Mouse (Mus musculus) kidney, embryonic 14.5 days (tissue): Measurements from ENCODE around the gene Slc4a8. TPM values are rescaled to one million over a fixed set of nuclear protein-coding genes. Genes with fewer than 3 reads are reported as not detected.

Experiments used
- ATAC-seq: fragments of 200-750 bp; cut with Nextera tagmentation; 2 replicates; pipeline ENCODE4 v1.8.0; 2017; ENCODE audit warnings: moderate number of reproducible peaks, mild to moderate bottlenecking, moderate TSS enrichment, moderate library complexity; ENCODE audit not compliant: low FRiP score, low TSS enrichment
- H3K27ac ChIP-seq: fragments of 300-500 bp; sonication (generic); 2 replicates; pipeline ENCODE4 v1.5.1; 2014; ENCODE audit warnings: low read depth, mild to moderate bottlenecking, low read length, moderate library complexity, mixed read lengths
- H3K27me3 ChIP-seq: fragments of 300-500 bp; sonication (generic); 2 replicates; pipeline ENCODE4 v1.6.1; 2014; ENCODE audit warnings: mild to moderate bottlenecking, low read length; ENCODE audit not compliant: control insufficient read depth, insufficient read depth
- H3K36me3 ChIP-seq: fragments of 300-500 bp; sonication (generic); 2 replicates; pipeline ENCODE4 v1.6.1; 2014; ENCODE audit warnings: low read length, mixed read lengths; ENCODE audit not compliant: control insufficient read depth, insufficient read depth
- H3K4me1 ChIP-seq: fragments of 300-500 bp; sonication (generic); 2 replicates; pipeline ENCODE4 v1.6.1; 2014; ENCODE audit warnings: low read length, mixed read lengths; ENCODE audit not compliant: control insufficient read depth, insufficient read depth
- H3K4me2 ChIP-seq: fragments of 300-500 bp; sonication (generic); replicated peaks from 2 replicates; pipeline ENCODE4 v1.6.1; 2014; ENCODE audit warnings: low read depth, mild to moderate bottlenecking, low read length
- H3K4me3 ChIP-seq: fragments of 300-500 bp; sonication (generic); 2 replicates; pipeline ENCODE4 v1.5.1; 2014; ENCODE audit warnings: mild to moderate bottlenecking, low read length
- H3K9ac ChIP-seq: fragments of 300-500 bp; sonication (generic); 2 replicates; pipeline ENCODE4 v1.6.1; 2014; ENCODE audit warnings: low read depth, mild to moderate bottlenecking, low read length, moderate library complexity
- H3K9me3 ChIP-seq: fragments of 300-500 bp; sonication (generic); 2 replicates; pipeline ENCODE4 v1.6.1; 2016; ENCODE audit warnings: low read length; ENCODE audit not compliant: control insufficient read depth
- WGBS: fragments of 180-500 bp; shearing (Covaris S2); extraction: QIAGEN DNeasy Blood & Tissue Kit; methylation state at CpG from one replicate; pipeline ENCODE4 v1.1.7; 2014; 5-methylcytosine and 5-hydroxymethylcytosine counted together
- polyA plus RNA-seq: library from polyadenylated mRNA; unstranded; fragments of >200 nt; fragmentation: Nextera tagmentation; extraction: Ambion mirVana; gene quantifications from 2 replicates; pipeline ENCODE4 v1.2.1, GENCODE M21; 2014

Slc4a8 gene
- polyA plus RNA-seq, 1 experiment from 2014 or later = 8.5 TPM

DNA sequence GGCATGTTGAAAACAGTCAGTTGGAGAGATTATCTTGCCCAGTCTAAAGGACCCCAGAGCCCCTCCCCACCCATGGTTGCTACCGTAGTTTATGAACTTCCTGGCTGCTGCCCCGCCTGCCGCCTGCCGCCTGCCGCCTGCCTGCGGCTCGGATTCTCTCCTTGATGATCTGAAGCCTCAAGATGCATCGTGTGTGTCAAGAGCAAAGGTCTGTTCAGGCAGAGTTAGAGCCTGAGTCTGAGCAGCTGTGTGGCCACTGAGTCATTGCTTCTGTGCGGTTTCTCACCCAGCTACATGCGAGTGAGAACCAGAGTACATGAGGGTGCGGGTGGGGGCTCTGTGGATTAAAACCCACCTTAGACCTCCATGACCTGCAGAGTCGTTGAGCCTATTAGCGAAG, 39.4 kb downstream of the Slc4a8 start:
- Histone ChIP-seq H3K27ac (no peak overlapping the region), H3K36me3 (no peaks in the 10 kb centered on the region; the same call in 1 of the 2 replicates), H3K9ac (no peak overlapping the region), H3K27me3 (no peaks in the 10 kb centered on the region), H3K9me3 (no peaks in the 10 kb centered on the region), H3K4me1 (no peaks in the 10 kb centered on the region), H3K4me3 (no peak overlapping the region), H3K4me2 (no peak overlapping the region)
- WGBS = 37% methylated on average over 13 of the region's 13 CpGs
- ATAC-seq = no peak

DNA sequence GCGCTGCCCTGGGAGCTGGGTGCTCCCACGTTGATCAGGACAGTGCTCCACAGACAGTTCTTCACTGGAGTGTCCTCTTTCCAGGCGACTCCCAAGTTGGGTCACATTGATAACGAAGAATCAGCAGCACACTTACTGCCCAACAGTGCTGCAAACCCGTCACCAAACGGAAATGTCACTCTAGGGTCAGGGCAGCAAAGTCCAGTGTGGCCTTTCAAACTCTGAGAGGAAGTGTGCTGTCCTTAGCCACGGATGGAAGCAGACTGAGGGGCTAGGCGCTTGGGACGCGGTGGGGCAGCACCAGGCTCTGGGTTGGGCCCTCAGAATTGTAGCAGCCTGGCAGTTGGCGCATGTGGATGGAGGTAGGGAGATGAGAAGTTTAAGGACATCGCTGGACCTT, 46.5 kb downstream of the Slc4a8 start:
- no peak for ATAC-seq
- no peaks in the 10 kb centered on the region for H3K27me3 ChIP-seq
- no peak overlapping the region for H3K27ac ChIP-seq
- WGBS = 73% methylated on average over 12 of the region's 12 CpGs
- H3K4me3 ChIP-seq = no peak overlapping the region
- no peaks in the 10 kb centered on the region for H3K4me1 ChIP-seq
- H3K9me3 ChIP-seq = no peaks in the 10 kb centered on the region
- no peak overlapping the region for H3K9ac ChIP-seq
- H3K4me2 ChIP-seq = no peak overlapping the region
- no peaks in the 10 kb centered on the region; the same call in 1 of the 2 replicates for H3K36me3 ChIP-seq

DNA sequence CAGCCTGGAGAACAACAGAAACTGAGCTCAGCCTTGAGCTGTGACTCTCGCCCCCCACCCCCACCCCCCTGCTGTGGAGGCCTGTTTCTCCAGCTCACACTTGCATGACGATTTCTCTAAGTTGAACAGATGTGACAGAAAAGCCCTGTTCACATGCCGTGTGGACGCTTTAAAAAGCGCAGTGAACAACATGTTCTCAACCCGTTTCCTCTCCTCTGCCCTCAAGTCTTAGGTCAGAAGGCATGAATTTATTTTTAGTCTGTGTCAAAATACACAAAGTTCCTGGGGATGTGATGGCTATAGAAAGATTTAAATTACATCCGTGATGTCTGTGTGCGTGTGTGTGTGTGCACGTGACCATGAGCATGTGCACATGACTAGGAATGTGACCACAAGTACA, 46.9 kb downstream of the Slc4a8 start:
- no peaks in the 10 kb centered on the region for H3K4me1 ChIP-seq
- no peak overlapping the region for H3K9ac ChIP-seq
- no peaks in the 10 kb centered on the region; the same call in 1 of the 2 replicates for H3K36me3 ChIP-seq
- no peaks in the 10 kb centered on the region for H3K27me3 ChIP-seq
- no peaks in the 10 kb centered on the region for H3K9me3 ChIP-seq
- H3K4me3 ChIP-seq = no peak overlapping the region
- no peak for ATAC-seq
- H3K27ac ChIP-seq = no peak overlapping the region
- WGBS = 76% methylated on average over 9 of the region's 9 CpGs
- H3K4me2 ChIP-seq = no peak overlapping the region

DNA sequence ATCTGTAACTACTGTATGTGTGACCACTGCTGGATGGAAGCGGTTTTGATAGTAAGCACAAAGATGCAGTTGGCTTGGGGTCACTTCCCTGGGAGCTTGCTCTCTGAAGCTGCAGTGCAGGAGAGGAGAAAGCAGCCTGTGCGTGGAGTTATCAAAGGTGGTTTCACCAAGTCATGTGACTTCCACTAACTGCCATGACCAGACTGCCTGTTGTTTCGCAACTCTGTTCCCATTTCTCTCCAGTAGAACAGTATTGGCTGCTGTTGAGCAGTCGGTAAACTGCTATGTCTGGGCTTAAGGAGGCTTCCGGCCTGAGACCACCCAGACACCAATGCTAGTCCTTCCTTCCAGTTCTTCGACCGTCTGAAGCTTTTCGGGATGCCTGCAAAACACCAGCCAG, 48.7 kb downstream of the Slc4a8 start:
- Histone ChIP-seq H3K4me1 (no peaks in the 10 kb centered on the region), H3K36me3 (no peaks in the 10 kb centered on the region), H3K4me3 (no peak overlapping the region), H3K27ac (no peak overlapping the region), H3K9ac (no peak overlapping the region), H3K9me3 (no peaks in the 10 kb centered on the region), H3K4me2 (no peak overlapping the region), H3K27me3 (no peaks in the 10 kb centered on the region)
- no peak for ATAC-seq
- 94% methylated on average over 8 of the region's 8 CpGs for WGBS

DNA sequence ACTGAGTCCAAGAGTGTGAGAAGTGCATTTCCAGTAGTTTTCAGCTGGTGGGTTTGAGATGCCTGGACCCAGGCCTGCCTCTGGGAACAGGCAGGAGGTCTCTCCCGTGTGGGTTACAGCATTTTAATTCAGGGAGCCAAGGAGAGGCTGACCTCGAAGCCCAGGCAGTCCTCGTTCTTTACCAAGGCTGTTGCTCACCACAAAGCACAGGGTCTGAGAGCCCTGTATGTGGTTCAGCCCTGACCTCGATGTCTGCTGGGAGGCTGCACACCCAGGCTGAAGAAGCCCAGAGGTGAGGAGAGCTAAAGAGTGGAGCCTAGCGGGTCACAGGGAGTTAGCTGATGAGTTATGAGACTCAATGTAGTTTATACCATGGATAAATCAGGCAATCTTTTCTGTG, 52.0 kb downstream of the Slc4a8 start:
- H3K4me2 ChIP-seq = no peak overlapping the region
- no peak overlapping the region for H3K4me3 ChIP-seq
- no peak overlapping the region for H3K9ac ChIP-seq
- no peaks in the 10 kb centered on the region for H3K9me3 ChIP-seq
- H3K4me1 ChIP-seq = no peaks in the 10 kb centered on the region
- 48% methylated on average over 5 of the region's 5 CpGs for WGBS
- H3K27me3 ChIP-seq = no peaks in the 10 kb centered on the region
- no peak for ATAC-seq
- no peaks in the 10 kb centered on the region; the same call in 1 of the 2 replicates for H3K36me3 ChIP-seq
- H3K27ac ChIP-seq = no peak overlapping the region

DNA sequence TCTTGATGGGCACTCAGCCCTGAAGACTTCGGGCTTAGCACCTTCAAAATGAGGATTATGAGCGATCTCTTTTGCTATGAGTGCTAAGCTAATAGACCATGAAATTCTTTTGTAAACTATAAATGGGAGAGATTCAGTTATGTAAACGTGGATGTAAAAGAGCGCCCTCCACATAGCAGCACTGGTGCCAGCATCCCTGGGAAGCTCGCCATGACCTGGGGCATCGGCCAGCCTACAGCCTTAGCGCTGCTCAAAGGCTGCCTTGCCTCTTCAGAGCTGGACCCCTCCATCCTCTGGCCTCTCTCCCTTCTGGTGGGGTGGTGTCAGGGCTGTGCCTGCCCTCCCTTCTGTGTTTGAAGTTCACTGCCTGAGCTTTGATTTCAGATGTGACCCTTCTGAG, 52.5 kb downstream of the Slc4a8 start:
- no peak overlapping the region for H3K9ac ChIP-seq
- ATAC-seq = no peak
- no peaks in the 10 kb centered on the region; the same call in 1 of the 2 replicates for H3K9me3 ChIP-seq
- no peaks in the 10 kb centered on the region for H3K27me3 ChIP-seq
- H3K4me3 ChIP-seq = no peak overlapping the region
- WGBS = 79% methylated on average over 7 of the region's 7 CpGs
- H3K27ac ChIP-seq = no peak overlapping the region
- no peaks in the 10 kb centered on the region for H3K4me1 ChIP-seq
- no peaks in the 10 kb centered on the region; the same call in 1 of the 2 replicates for H3K36me3 ChIP-seq
- no peak overlapping the region for H3K4me2 ChIP-seq

DNA sequence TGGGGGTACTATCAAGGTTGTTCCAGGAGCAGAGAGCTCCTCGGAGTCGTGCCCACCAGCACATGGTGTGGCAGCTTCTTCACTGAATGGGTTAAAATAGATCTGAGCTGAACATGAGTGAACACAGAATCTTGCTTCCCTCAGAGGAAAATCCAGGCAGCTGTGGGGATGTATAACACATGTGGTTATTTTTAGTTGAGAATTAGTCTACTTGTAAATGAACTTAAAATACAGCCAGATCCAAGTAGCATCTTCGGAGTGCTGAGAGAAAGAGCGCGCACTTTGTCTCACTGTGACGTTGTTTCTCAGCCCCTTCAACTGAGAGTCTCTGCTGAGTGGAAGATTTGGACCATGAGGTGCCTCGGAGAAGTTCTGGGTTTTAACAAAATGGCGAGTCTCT, 53.8 kb downstream of the Slc4a8 start:
- Histone ChIP-seq H3K4me3 (no peak overlapping the region), H3K27me3 (no peaks in the 10 kb centered on the region), H3K27ac (no peak overlapping the region), H3K9ac (no peak overlapping the region), H3K36me3 (no peaks in the 10 kb centered on the region; the same call in 1 of the 2 replicates), H3K4me1 (no peaks in the 10 kb centered on the region), H3K4me2 (no peak overlapping the region), H3K9me3 (no peaks in the 10 kb centered on the region; the same call in 1 of the 2 replicates)
- WGBS = 91% methylated on average over 8 of the region's 8 CpGs
- ATAC-seq = no peak

DNA sequence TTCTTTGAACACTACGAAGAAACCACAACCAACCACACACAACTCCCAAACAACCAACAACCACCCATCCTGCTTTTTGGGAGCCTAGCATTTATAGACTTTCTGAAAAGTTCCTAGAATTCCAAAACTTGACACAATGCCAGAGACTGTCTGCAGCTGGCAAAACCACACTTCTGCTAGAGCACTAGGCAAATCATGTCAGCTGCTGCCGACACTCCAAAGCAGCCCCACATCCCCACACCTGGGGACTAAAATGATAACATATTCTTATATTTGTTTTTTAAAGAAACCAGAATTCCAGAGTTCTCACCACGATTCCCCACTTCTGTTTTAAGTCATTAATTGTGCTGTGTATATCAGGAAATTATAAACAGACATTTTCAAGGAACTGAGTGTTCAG, 57.3 kb downstream of the Slc4a8 start:
- H3K36me3 ChIP-seq = no peaks in the 10 kb centered on the region; the same call in 1 of the 2 replicates
- H3K27me3 ChIP-seq = no peaks in the 10 kb centered on the region
- 88% methylated on average over 3 of the region's 3 CpGs for WGBS
- no peak overlapping the region for H3K4me2 ChIP-seq
- no peak overlapping the region for H3K27ac ChIP-seq
- H3K4me3 ChIP-seq = no peak overlapping the region
- no peaks in the 10 kb centered on the region for H3K4me1 ChIP-seq
- no peak overlapping the region for H3K9ac ChIP-seq
- ATAC-seq = no peak
- H3K9me3 ChIP-seq = no peaks in the 10 kb centered on the region; the same call in 1 of the 2 replicates

DNA sequence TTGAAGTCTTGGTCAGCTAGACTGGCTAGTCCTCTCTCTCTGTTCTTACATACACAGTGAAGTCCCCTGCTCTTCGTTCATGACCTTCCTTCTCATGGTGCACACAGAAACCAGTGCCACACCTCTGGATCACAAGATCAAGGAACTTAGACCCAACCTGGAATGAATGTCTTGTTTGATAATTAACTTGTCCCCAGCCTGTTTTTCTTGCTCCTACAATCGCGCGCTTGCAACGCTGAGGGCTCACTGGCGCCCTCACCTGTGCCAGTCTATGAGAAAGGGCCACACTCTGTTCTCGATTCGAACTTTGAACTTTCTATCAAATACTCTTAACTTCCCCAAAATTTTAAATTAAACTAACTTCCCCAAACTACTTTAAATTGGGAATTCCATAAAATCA, 60.3 kb downstream of the Slc4a8 start:
- H3K27me3 ChIP-seq = peaks cover 15% of the 10 kb centered on the region
- H3K4me3 ChIP-seq = no peak overlapping the region
- H3K4me2 ChIP-seq = no peak overlapping the region
- H3K9ac ChIP-seq = no peak overlapping the region
- ATAC-seq = no peak
- H3K27ac ChIP-seq = no peak overlapping the region
- no peaks in the 10 kb centered on the region; the same call in 1 of the 2 replicates for H3K9me3 ChIP-seq
- no peaks in the 10 kb centered on the region for H3K36me3 ChIP-seq
- peaks cover 11% of the 10 kb centered on the region; the same call in 1 of the 2 replicates for H3K4me1 ChIP-seq
- WGBS = 54% methylated on average over 8 of the region's 8 CpGs
